Mouse (Mus musculus) common myeloid progenitor, adult 5-6 weeks (primary cell): ENCODE results near the gene Ndufa4l2. TPM values are rescaled to one million over a fixed set of nuclear protein-coding genes. Genes with fewer than 3 reads are reported as not detected.

Experiments used
- ATAC-seq: replicated peaks from 2 replicates; pipeline ENCODE4 v1.8.0; 2016; ENCODE audit warnings: low read depth, mild to moderate bottlenecking, moderate TSS enrichment, inconsistent platforms; ENCODE audit not compliant: poor library complexity, severe bottlenecking
- total RNA-seq: library from RNA; stranded (forward); fragments of 200-1000, 187-1606 nt; gene quantifications from 2 replicates; pipeline ENCODE4 v1.2.3, GENCODE M21; 2017

Gene Ndufa4l2
- not detected in 2 replicates for total RNA-seq

- ATAC-seq, result no peak
Measured at GRCm38 (mm10) chr10:127514764-127515163, at the start of gene Ndufa4l2. TSS of gene Ndufa4l2 (plus strand) at chr10:127514967.

- peak; percentile 81 for ATAC-seq
Measured at GRCm38 (mm10) chr10:127471281-127471988, 43.3 kb upstream of the Ndufa4l2 start.

GRCm38 (mm10) chr10:127472722-127473121, 42.0 kb upstream of the Ndufa4l2 start:
- ATAC-seq, result no peak

- no peak for ATAC-seq
Measured at GRCm38 (mm10) chr10:127475175-127475574, 39.6 kb upstream of the Ndufa4l2 start.

GRCm38 (mm10) chr10:127476541-127476940, 38.2 kb upstream of the Ndufa4l2 start:
- ATAC-seq, result no peak

- no peak for ATAC-seq
Measured at GRCm38 (mm10) chr10:127477301-127477700, 37.5 kb upstream of the Ndufa4l2 start.

- ATAC-seq, result peak; percentile 43; the same call in 1 of the 2 replicates
Measured at GRCm38 (mm10) chr10:127479131-127479530, 35.6 kb upstream of the Ndufa4l2 start.

GRCm38 (mm10) chr10:127480833-127481813, 33.6 kb upstream of the Ndufa4l2 start:
- peak; percentile 87 for ATAC-seq

- ATAC-seq, result no peak
Measured at GRCm38 (mm10) chr10:127485235-127485634, 29.5 kb upstream of the Ndufa4l2 start.

GRCm38 (mm10) chr10:127488856-127489255, 25.9 kb upstream of the Ndufa4l2 start:
- no peak for ATAC-seq

- no peak for ATAC-seq
Measured at GRCm38 (mm10) chr10:127490160-127491127, 24.3 kb upstream of the Ndufa4l2 start.

- no peak for ATAC-seq
Measured at GRCm38 (mm10) chr10:127491128-127491512, 23.6 kb upstream of the Ndufa4l2 start.

- no peak for ATAC-seq
Measured at GRCm38 (mm10) chr10:127492118-127492517, 22.6 kb upstream of the Ndufa4l2 start.

- no peak for ATAC-seq
Measured at GRCm38 (mm10) chr10:127496156-127496555, 18.6 kb upstream of the Ndufa4l2 start.

- no peak for ATAC-seq
Measured at GRCm38 (mm10) chr10:127499516-127499915, 15.3 kb upstream of the Ndufa4l2 start.

GRCm38 (mm10) chr10:127500042-127500441, 14.7 kb upstream of the Ndufa4l2 start:
- ATAC-seq, result no peak

GRCm38 (mm10) chr10:127500894-127501893, 13.6 kb upstream of the Ndufa4l2 start, which contains the start of gene Stac3:
TSS of gene Stac3 (plus strand) at chr10:127501686.
- no peak for ATAC-seq

GRCm38 (mm10) chr10:127508239-127508638, 6.5 kb upstream of the Ndufa4l2 start:
- peak; percentile 50 for ATAC-seq
